Mouse (Mus musculus) bone marrow macrophage, adult 2 months (primary cell): Measurements from ENCODE around the gene Apbb2.

Experiments
- CTCF ChIP-seq: IDR thresholded peaks from 2 replicates; pipeline ENCODE4 v1.5.1; 2012; ENCODE audit warnings: low read depth, mild to moderate bottlenecking, low read length, moderate library complexity
- POLR2A ChIP-seq: IDR thresholded peaks from 2 replicates; pipeline ENCODE4 v1.6.1; 2012; ENCODE audit warnings: mild to moderate bottlenecking, low read depth, low read length, borderline replicate concordance

DNA sequence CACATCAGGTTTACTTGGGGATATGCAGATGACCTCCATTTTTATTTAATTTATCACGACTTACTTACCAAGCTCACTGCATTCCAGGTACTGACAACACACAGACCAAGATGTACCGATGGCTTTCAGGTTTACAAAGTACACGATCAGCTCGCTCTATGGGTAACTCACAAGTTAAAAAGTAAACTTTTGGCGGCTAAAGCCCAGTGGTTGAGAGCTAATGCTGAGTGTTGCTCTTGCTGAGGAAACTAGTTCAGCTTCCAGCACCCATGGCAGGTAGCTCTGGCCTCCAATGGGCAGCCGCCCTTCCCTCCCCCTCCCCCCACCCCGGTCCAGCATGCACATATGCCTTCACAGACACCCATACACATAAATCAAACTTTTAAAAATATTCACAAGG, 173.1 kb downstream of the Apbb2 start:
- no peak for TF ChIP-seq CTCF
- TF ChIP-seq POLR2A, result no peak
